Mouse (Mus musculus): ENCODE data around the gene Prkci.

DNA sequence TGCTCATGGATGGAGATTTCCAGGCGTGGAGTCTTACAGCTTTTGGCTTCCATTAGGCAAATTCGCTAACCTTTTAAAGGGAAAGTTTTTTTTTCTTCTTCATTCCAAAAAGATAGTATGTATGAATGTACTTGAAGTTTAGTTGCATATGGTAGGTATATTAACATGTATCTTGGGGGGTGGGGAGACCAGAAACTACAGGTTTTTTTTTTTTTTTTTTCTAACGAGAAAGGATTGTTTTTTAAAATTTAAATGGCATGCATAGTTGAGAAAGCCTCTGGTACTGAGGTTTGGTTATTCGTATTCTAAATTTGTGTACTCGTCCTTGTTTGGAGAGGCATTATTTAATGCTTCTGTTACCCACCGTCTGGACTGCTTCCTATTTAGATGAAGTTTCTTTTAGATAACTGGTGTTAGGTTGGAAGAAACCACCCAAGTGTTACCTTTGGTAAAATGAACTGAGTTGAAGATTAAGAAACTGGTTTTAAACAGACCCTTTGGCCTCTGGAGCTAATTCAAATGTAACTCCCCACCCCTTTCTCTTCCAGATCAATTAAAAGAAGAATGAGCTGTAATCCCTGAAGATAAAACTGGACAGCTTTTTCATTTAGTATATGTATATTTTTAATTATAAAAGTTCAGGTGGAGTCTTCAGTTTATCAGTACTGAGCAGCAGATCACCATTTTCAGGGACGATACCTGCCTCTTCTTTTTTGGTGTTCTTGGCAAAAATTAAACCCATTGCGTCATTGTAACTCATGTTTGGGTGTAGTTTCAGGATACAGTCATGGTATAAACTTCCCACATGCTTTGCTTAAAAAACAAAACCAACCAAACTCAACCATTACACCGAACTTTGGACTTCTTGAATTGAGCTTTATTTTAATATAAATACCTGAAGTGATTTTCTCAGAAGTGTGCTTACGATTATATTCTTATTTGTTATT, 100.9 kb downstream of the Prkci start:
- no peak for TF ChIP-seq CTCF (IDR thresholded peaks at IDR 0.05)
- TF ChIP-seq EP300 (IDR thresholded peaks at IDR 0.05), result no peak

Data from lung, postnatal 0 days (tissue).